Comparison of ENCODE assay signal across 18 mouse cellular contexts in genomic region chr6:38778887-38779286, GRCm38 (mm10).
A peak's percentile ranks its signal among the peaks of the same experiment; 100 is the strongest.
DNase-seq lines count a peak whose midpoint lies in the region; ATAC-seq and TF ChIP-seq lines count a peak whose summit lies in the region.
"Had no signal": no experiment of that assay in that cellular context is flagged by ENCODE, and none has a peak within 500 bp of the region (broad histone marks: within the 10 kb centered on the region; RNA-seq: fewer than 3 reads in every experiment).

No protein-coding gene starts in this region.

- no peak for ATAC-seq in hindbrain, embryonic 15.5 days (ENCODE audit: low FRiP score, low read depth)
- no peak for ATAC-seq in hindbrain, postnatal 0 days
- peak; percentile 75 for ATAC-seq in erythroid progenitor cell, adult 5-6 weeks (replicated peaks; ENCODE audit: low FRiP score, poor library complexity, severe bottlenecking)
- peak; percentile 98 for ATAC-seq in megakaryocyte progenitor cell, adult 5-6 weeks (replicated peaks; ENCODE audit: poor library complexity)
- no peak for ATAC-seq in midbrain, embryonic 13.5 days
- ATAC-seq: activated CD4-positive, CD25-positive, alpha-beta regulatory T cell, adult 4 months; forebrain, embryonic 13.5 days had no signal

- peaks cover 11% of the 10 kb centered on the region for H3K4me1 ChIP-seq in hindbrain, embryonic 15.5 days (replicated peaks)
- H3K4me1 ChIP-seq in hindbrain, postnatal 0 days (ENCODE audit: insufficient read depth, low read length): 0 out of 2 replicates have a peak, but pooled peaks cover 5% of the 10 kb centered on the region
- H3K4me1 ChIP-seq in midbrain, embryonic 13.5 days (replicated peaks): no peaks in the 10 kb centered on the region
- H3K4me1 ChIP-seq: forebrain, embryonic 13.5 days; hindbrain, embryonic 10.5 days; limb, embryonic 15.5 days had no signal

- H3K27me3 ChIP-seq in hindbrain, embryonic 15.5 days: no peaks in the 10 kb centered on the region
- no peaks in the 10 kb centered on the region for H3K27me3 ChIP-seq in hindbrain, postnatal 0 days (ENCODE audit: insufficient read depth, low read length)
- H3K27me3 ChIP-seq in midbrain, embryonic 13.5 days: no peaks in the 10 kb centered on the region
- H3K27me3 ChIP-seq: embryonic facial prominence, embryonic 15.5 days; forebrain, embryonic 13.5 days; limb, embryonic 15.5 days had no signal

- H3K27ac ChIP-seq in hindbrain, embryonic 15.5 days (replicated peaks): 0 out of 2 replicates have a peak overlapping the region, but pooled peaks have one; percentile 17
- H3K27ac ChIP-seq in hindbrain, postnatal 0 days: no peak overlapping the region
- H3K27ac ChIP-seq in midbrain, embryonic 13.5 days: no peak overlapping the region
- H3K27ac ChIP-seq: embryonic facial prominence, embryonic 15.5 days; forebrain, embryonic 13.5 days; hindbrain, embryonic 10.5 days; limb, embryonic 15.5 days; macrophage had no signal

- no peak overlapping the region for H3K9ac ChIP-seq in hindbrain, embryonic 15.5 days
- H3K9ac ChIP-seq in hindbrain, postnatal 0 days (replicated peaks; ENCODE audit: low read length): no peak overlapping the region
- no peak overlapping the region for H3K9ac ChIP-seq in midbrain, embryonic 13.5 days (replicated peaks)
- H3K9ac ChIP-seq: embryonic facial prominence, embryonic 15.5 days; forebrain, embryonic 13.5 days; limb, embryonic 15.5 days had no signal

- H3K4me3 ChIP-seq in hindbrain, embryonic 15.5 days: no peak overlapping the region
- no peak overlapping the region for H3K4me3 ChIP-seq in hindbrain, postnatal 0 days (ENCODE audit: low read length)
- H3K4me3 ChIP-seq in midbrain, embryonic 13.5 days (replicated peaks): no peak overlapping the region
- H3K4me3 ChIP-seq: embryonic facial prominence, embryonic 15.5 days; forebrain, embryonic 13.5 days; hindbrain, embryonic 10.5 days; limb, embryonic 15.5 days had no signal

- no peak for TF ChIP-seq CTCF in hindbrain, postnatal 0 days (IDR thresholded peaks at IDR 0.05; ENCODE audit: low read depth)

- H3K4me2 ChIP-seq in hindbrain, embryonic 15.5 days: no peak overlapping the region
- no peak overlapping the region for H3K4me2 ChIP-seq in hindbrain, postnatal 0 days (ENCODE audit: low read depth, low read length)
- no peak overlapping the region for H3K4me2 ChIP-seq in midbrain, embryonic 13.5 days (replicated peaks)
- H3K4me2 ChIP-seq: embryonic facial prominence, embryonic 15.5 days; forebrain, embryonic 13.5 days; limb, embryonic 15.5 days had no signal

- DNase-seq in hindbrain, postnatal 0 days (ENCODE audit: low spot score): no peak
- peak; percentile 18 for DNase-seq in MN1 (ENCODE audit: low spot score)
- DNase-seq in right cerebral cortex, postnatal 14 days: no peak
- DNase-seq in Muller cell, postnatal 12 days (ENCODE audit: inconsistent ontology term): no peak
- DNase-seq: cerebellum, adult 11-12 months; kidney, adult 18-20 months; kidney, postnatal 14 days; layer of hippocampus, adult 9-11 months had no signal

- H3K9me3 ChIP-seq in hindbrain, embryonic 15.5 days: no peaks in the 10 kb centered on the region
- H3K9me3 ChIP-seq in hindbrain, postnatal 0 days (ENCODE audit: low read length): no peaks in the 10 kb centered on the region
- no peaks in the 10 kb centered on the region for H3K9me3 ChIP-seq in midbrain, embryonic 13.5 days
- H3K9me3 ChIP-seq: embryonic facial prominence, embryonic 15.5 days; forebrain, embryonic 13.5 days; hindbrain, embryonic 10.5 days; limb, embryonic 15.5 days had no signal

- no peaks in the 10 kb centered on the region for H3K36me3 ChIP-seq in hindbrain, embryonic 15.5 days
- H3K36me3 ChIP-seq in hindbrain, postnatal 0 days (ENCODE audit: insufficient read depth, low read length): no peaks in the 10 kb centered on the region
- H3K36me3 ChIP-seq in midbrain, embryonic 13.5 days: no peaks in the 10 kb centered on the region
- H3K36me3 ChIP-seq: embryonic facial prominence, embryonic 15.5 days; limb, embryonic 15.5 days had no signal

Comparison
In these comparisons a context has a peak if more than half of its experiments do, and no peak if none do; other contexts are left out.
1. ATAC-seq: peak in erythroid progenitor cell, adult 5-6 weeks (single experiment) and megakaryocyte progenitor cell, adult 5-6 weeks (single experiment); none in hindbrain, embryonic 15.5 days (single experiment), hindbrain, postnatal 0 days (single experiment) and midbrain, embryonic 13.5 days (single experiment).